Mouse (Mus musculus): ENCODE data around the gene Ptpn18.
A peak's percentile ranks its signal among the peaks of the same experiment; 100 is the strongest.
"Not testable (repeated sequence)": the region's sequence is repeated elsewhere in the genome, so short reads cannot be mapped to it uniquely, and the experiment has no call there.

Gene Ptpn18

DNA sequence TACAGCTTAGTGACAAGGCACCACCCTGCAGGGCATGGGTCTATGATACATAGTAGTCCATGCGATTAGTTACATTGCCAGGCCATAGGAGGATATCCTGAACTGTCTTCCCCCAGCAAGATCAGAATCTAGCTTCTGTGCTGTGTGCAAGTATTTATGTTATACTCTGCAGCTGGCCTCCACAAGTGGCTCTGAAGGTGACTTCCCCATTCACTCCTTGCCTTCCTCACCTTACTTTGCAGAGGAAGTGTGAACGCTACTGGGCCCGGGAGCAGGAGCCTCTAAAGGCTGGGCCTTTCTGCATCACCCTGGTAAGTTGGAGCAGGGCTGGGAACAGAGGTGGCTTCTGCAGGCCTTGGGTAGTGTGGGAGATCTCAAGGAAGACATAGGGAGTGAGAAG is 8.5 kb downstream of the Ptpn18 start:
- no peak for DNase-seq

GRCm38 (mm10) chr1:34468500-34468899 is 8.9 kb downstream of the Ptpn18 start:
- no peak for DNase-seq

GRCm38 (mm10) chr1:34469801-34470200 is 10.2 kb downstream of the Ptpn18 start:
- DNase-seq, result no peak

GRCm38 (mm10) chr1:34472427-34473300 is 13.1 kb downstream of the Ptpn18 start:
- peak; percentile 57 for DNase-seq

GRCm38 (mm10) chr1:34478891-34479655 is 19.5 kb downstream of the Ptpn18 start:
- DNase-seq, result no peak

GRCm38 (mm10) chr1:34480801-34481200 is 21.2 kb downstream of the Ptpn18 start:
- no peak for DNase-seq

DNA sequence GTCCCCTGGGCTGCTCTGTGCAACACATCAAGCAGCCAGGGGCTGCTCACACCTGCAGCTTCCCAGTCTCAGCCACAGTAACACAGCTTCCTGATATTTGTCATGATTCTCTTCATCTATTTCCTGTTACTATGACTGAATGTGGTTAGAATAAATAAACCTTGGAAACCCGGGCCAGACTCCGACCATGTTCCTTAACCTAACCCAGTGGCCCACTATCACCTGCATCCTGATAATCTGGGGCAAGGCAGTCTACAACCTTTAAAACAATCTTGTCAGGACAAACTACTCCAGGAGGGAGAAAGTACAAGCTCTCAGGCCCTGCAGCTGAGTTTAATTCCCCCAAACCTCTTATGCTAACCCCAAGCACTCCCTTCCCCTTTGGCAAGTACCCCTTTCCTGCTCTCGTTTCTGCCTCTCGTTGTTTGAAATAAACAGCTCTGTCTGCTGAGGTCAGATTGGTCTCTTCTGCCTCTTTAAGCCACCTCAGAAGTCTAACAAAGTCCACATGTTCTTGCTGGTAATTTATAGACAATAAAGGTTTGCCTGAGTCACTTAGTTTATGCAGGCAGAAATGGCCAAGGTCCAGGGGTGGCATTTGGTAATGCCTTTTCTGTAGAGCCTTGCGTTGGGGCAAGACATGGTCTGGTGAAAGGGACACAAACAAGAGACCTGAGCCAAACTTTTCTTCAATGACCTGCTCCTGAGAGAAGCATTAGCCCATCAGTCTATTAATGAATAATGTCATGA is 22.5 kb downstream of the Ptpn18 start:
- DNase-seq, result no peak

- no peak for DNase-seq
These were observed 24.9 kb downstream of the Ptpn18 start for GRCm38 (mm10) chr1:34484470-34484869.

GRCm38 (mm10) chr1:34485461-34486188 is 26.1 kb downstream of the Ptpn18 start:
- peak; percentile 64 for DNase-seq

- no peak for DNase-seq
These were observed 27.8 kb downstream of the Ptpn18 start for GRCm38 (mm10) chr1:34487383-34487782.

DNA sequence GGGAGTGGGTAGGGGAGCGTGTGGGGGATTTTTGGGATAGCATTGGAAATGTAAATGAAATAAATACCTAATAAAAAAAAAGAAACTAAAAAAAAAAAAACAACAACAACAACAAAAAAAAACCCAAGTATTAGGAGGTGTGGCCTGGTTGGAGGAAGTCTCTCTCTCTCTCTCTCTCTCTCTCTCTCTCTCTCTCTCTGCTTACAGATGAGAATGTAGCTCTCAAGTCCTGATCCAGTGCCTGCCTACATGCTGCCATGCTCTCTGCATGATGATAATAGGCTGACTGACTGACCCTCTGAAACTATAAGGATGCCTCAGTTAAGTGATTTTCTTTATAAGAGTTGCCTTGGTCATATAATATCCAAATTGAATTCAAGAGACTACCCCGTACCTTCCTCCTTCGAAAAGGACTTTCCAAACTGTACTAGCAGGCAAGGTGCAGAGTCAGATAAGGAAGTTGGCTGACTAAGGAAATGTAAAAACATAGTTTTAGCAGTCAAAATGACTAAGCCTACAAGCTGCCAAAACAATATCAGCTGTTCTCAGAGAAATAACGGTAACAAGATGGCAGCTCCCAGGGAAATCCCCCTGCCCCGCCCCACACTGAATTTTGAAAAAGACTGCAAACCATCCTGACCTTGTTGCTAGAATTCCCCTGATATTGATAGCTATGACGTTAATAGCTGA is 30.4 kb downstream of the Ptpn18 start:
- DNase-seq, result no peak

- no peak for DNase-seq
These were observed 31.9 kb downstream of the Ptpn18 start for GRCm38 (mm10) chr1:34491480-34491879.

- DNase-seq, result no peak
These were observed 43.4 kb downstream of the Ptpn18 start for GRCm38 (mm10) chr1:34502991-34503390.

- no peak for DNase-seq
These were observed 45.7 kb downstream of the Ptpn18 start for GRCm38 (mm10) chr1:34505307-34505706.

DNA sequence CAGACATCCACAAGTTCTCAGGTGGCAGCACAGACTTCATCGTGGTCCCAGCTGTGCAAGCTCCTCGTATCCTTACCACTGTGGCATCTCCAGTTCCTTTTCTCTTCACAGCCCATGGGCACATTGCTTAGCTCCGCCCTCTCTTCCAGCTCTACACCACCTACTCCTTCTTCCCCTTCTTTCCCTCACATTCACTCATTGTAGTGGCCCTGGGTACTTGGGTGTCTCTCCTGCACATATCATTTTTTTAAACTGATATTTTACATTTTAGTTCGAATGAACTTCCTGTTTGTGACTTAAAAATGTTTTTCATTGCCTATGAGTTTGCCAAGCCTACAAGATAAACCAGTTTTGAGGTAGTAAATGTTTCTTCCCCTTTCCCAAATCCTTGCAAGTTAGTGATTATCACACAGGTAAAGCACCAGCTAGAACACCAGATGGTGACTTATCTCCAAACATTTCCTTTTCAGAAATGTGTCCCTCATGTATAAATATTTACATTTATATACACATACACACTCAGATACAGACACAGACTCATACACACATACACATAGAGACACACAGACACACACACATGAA is 46.5 kb downstream of the Ptpn18 start:
- DNase-seq, result no peak

DNA sequence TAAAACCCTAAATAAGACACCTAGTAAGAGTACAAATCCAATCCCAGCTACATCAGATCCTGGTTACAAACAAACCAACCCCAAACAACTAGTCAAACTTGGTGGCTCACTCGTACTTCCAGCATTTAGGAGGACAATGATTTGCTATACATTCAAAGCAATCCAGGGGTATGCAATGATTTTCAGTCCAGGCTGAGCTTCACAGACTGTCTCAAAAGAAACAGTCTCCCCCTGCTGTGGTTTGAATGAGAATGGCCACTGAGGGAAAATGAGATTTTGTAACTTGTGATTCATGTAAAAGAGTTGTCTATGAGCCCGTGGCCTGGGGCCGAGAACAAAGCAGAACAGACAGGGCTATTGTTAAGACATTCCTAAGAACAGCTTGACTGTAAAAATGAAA is 48.4 kb downstream of the Ptpn18 start:
- no peak for DNase-seq

- peak; percentile 23 for DNase-seq
These were observed 51.0 kb downstream of the Ptpn18 start for GRCm38 (mm10) chr1:34510575-34510981.

DNA sequence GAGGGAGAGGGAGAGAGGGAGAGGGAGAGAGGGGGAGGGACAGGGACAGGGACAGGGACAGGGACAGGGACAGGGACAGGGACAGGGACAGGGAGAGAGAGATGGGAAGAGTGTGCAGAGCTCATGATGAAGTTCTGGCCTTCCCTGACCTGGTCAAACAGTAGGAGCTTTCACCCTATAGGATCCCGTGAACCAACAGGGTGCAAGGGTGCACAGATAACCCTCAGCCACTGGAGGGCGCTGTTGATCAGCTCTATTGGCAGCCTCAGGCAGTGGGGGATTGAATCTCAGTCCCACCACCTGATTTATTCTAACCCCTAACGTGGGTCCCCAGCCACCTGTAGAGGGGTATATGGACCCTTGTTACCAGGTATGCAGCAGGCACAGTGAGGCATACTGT is 51.5 kb downstream of the Ptpn18 start:
- DNase-seq, result peak; percentile 49

GRCm38 (mm10) chr1:34513068-34513467 is 53.5 kb downstream of the Ptpn18 start:
- DNase-seq, result no peak

- DNase-seq, result no peak
These were observed 57.0 kb downstream of the Ptpn18 start for GRCm38 (mm10) chr1:34516595-34516994.

DNA sequence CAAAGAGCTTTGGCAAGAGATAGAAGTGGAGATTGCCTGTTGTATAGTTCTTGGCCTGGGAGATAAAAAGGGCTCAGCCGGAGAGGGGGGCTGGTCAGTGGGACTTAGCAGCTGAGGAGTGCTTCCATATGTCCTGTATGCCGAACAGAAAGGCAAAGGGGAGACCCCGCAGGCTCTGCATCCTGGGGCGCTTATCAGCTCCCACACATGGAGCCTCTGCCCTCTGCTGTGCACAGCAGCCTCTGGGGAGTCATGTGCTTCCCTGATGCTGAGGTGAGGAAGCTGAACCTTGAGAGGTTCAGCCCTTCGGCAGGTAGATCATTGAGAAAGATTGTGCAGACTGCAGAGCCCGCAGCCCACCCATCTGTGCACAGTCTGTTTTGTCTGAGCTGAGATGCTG is 57.7 kb downstream of the Ptpn18 start:
- DNase-seq, result not testable (repeated sequence)

DNA sequence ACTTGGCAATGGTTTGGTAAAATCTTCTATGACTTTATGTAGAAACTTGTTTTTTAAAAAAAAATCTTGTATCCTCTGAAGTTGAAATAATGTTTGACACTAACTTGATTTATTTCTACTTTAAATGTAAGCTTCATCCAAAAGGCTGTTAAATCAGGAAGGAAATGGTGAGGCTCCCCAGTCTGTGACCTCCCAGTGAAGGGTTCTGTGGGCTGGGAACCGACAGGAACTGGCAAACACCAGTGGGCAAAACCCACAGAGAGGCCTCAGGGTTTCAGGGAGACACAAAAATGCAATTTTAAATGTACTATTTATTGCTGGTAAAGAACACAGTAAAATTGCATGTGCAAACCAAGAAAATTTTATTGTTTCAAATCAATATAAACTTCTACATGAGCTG is 58.2 kb downstream of the Ptpn18 start:
- DNase-seq, result not testable (repeated sequence)
